Mouse (Mus musculus): Measurements from ENCODE around the gene Pdzk1ip1. TPM values are rescaled to one million over a fixed set of nuclear protein-coding genes. Genes with fewer than 3 reads are reported as not detected.

The Pdzk1ip1 gene
- total RNA-seq, 1 experiment: 1.1 TPM

DNA sequence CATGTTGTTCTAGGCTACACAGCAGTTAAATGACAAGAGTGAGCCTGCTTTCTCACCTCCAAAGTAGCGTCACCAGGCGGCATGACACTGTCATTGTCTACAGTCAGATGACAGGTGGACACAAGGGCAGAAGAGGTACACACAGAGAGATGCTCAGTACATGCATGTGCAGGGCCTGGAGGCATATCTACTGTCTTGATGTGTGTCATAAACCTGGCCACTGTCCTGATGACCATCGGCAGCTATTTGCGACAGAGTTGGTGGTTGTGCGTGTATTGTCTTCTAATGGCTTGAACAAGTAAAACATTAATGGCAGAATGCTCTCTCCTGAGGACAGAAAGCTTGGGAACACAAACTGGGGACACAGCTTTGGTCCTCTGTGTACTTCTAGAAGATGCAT, 37.3 kb upstream of the Pdzk1ip1 start:
- Histone ChIP-seq H3K4me3 (ENCODE audit: insufficient read depth in 1 of 2, low read depth in 1 of 2, low read length in 2 of 2, poor library complexity in 1 of 2, severe bottlenecking in 1 of 2) (no peak overlapping the region), H3K9ac (ENCODE audit: insufficient read depth, low read depth, low read length, poor library complexity, severe bottlenecking) (no peak overlapping the region), H3K4me1 (ENCODE audit: control insufficient read depth in 2 of 2, insufficient read depth in 2 of 2, low read length in 2 of 2, poor library complexity in 1 of 2) (peaks cover 2 to 4% of the 10 kb centered on the region in 2 experiments; a peak in 1 of 4 replicates), H3K9me3 (ENCODE audit: control insufficient read depth, insufficient read depth, low read depth, low read length) (no peaks in the 10 kb centered on the region), H3K36me3 (ENCODE audit: control insufficient read depth, insufficient read depth, low read length, poor library complexity, severe bottlenecking) (no peaks in the 10 kb centered on the region), H3K27ac (ENCODE audit: insufficient read depth, low read depth, low read length, poor library complexity, severe bottlenecking) (no peak overlapping the region)
- in situ Hi-C loops (cut with MboI; ENCODE audit: low sequenced_read_pairs in 2 of 2, unreplicated experiment in 2 of 2): loop anchor here (25.0 kb wide), 1 partner anchor 886 kb away; the partner anchor contains the start of gene Dmbx1 (in 2 of the 2)
- DNase-seq (ENCODE audit: low read depth, low spot score): no peak
- no peak for TF ChIP-seq HCFC1 (IDR thresholded peaks at IDR 0.05; ENCODE audit: borderline replicate concordance, insufficient read depth, low read length)
- TF ChIP-seq ZNF384 (IDR thresholded peaks at IDR 0.05; ENCODE audit: low read depth, low read length): no peak
- no peak for TF ChIP-seq MAFK (IDR thresholded peaks at IDR 0.05; ENCODE audit: insufficient read depth, low read depth, low read length)

DNA sequence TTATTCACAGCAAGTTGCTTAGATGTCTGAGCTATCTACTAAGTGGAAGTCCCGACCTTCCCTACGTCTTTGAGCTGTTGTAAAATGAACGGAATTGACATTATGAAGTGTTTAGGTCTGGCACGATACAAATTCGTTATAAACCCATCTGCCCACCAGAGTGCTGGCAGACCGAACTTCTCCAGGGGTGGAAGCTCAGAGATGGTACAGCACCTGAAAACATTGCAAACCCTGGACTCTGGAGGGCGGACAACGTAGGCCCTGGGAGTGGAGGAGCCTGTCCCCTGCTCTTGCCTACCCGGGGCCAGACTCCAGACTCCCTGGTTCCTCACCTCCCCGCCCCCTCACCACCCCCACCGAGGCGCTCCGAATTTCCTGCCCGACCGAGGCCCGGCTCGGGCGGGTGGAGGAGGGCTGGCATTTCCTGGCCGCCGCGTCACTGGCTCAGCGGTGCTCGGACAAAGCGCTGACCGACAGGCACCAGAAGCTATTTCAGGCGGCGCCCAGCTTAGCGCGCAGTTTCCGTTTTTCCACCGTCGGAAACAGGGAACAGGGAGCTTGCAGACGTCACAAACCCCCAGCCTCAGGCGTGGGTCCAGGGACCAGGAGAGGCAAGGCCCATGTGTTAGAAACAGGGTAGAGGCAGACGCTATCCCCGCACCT, 36.0 kb upstream of the Pdzk1ip1 start:
- in situ Hi-C loops (cut with MboI; ENCODE audit: low sequenced_read_pairs in 2 of 2, unreplicated experiment in 2 of 2): loop anchor here (25.0 kb wide), 1 partner anchor 885 kb away; the partner anchor contains the start of gene Dmbx1 (in 2 of the 2)
- Histone ChIP-seq H3K36me3 (ENCODE audit: control insufficient read depth, insufficient read depth, low read length, poor library complexity, severe bottlenecking) (no peaks in the 10 kb centered on the region), H3K4me1 (ENCODE audit: control insufficient read depth in 2 of 2, insufficient read depth in 2 of 2, low read length in 2 of 2, poor library complexity in 1 of 2) (peaks cover 1 to 7% of the 10 kb centered on the region in 2 experiments; a peak in 1 of 4 replicates), H3K9ac (ENCODE audit: insufficient read depth, low read depth, low read length, poor library complexity, severe bottlenecking) (no peak overlapping the region), H3K9me3 (ENCODE audit: control insufficient read depth, insufficient read depth, low read depth, low read length) (no peaks in the 10 kb centered on the region), H3K27ac (ENCODE audit: insufficient read depth, low read depth, low read length, poor library complexity, severe bottlenecking) (no peak overlapping the region), H3K4me3 (ENCODE audit: insufficient read depth in 1 of 2, low read depth in 1 of 2, low read length in 2 of 2, poor library complexity in 1 of 2, severe bottlenecking in 1 of 2) (peak overlapping the region; percentile 9 to 31; a peak in 3 of 4 replicates)
- no peak for DNase-seq (ENCODE audit: low read depth, low spot score)
- TF ChIP-seq ZNF384 (IDR thresholded peaks at IDR 0.05; ENCODE audit: low read depth, low read length) (no peak), MAFK (IDR thresholded peaks at IDR 0.05; ENCODE audit: insufficient read depth, low read depth, low read length) (no peak), HCFC1 (IDR thresholded peaks at IDR 0.05; ENCODE audit: borderline replicate concordance, insufficient read depth, low read length) (no peak), CHD2 (IDR thresholded peaks at IDR 0.05; ENCODE audit: low read depth, low read length) (no peak), ZC3H11A (IDR thresholded peaks at IDR 0.05; ENCODE audit: borderline replicate concordance, low read depth, low read length) (no peak)

DNA sequence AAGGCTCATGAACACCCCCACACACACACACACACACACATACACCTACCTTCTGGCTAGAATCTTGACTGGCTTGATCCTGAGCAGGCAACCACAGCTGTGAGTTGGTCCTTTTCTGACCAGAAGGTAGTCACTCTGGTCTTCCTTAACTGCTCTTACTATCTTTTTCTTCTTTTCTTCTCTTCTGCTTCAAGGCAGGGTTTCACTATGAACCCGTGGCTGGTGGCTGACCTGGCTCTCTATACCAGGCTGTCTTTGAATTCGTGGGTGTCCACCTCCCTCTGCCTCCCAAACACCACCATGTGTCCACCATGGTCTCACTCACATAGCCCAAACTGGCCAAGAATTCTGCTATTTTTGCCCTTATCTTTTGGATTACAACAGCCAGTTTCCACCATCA, 33.5 kb upstream of the Pdzk1ip1 start:
- Histone ChIP-seq H3K27ac (ENCODE audit: insufficient read depth, low read depth, low read length, poor library complexity, severe bottlenecking) (no peak overlapping the region), H3K9ac (ENCODE audit: insufficient read depth, low read depth, low read length, poor library complexity, severe bottlenecking) (no peak overlapping the region)
- no peak for TF ChIP-seq HCFC1 (IDR thresholded peaks at IDR 0.05; ENCODE audit: borderline replicate concordance, insufficient read depth, low read length)
- TF ChIP-seq ZC3H11A (IDR thresholded peaks at IDR 0.05; ENCODE audit: borderline replicate concordance, low read depth, low read length): no peak
- TF ChIP-seq CHD2 (IDR thresholded peaks at IDR 0.05; ENCODE audit: low read depth, low read length): no peak
- no peak for TF ChIP-seq MAFK (IDR thresholded peaks at IDR 0.05; ENCODE audit: insufficient read depth, low read depth, low read length)
- no peak for TF ChIP-seq ZNF384 (IDR thresholded peaks at IDR 0.05; ENCODE audit: low read depth, low read length)

DNA sequence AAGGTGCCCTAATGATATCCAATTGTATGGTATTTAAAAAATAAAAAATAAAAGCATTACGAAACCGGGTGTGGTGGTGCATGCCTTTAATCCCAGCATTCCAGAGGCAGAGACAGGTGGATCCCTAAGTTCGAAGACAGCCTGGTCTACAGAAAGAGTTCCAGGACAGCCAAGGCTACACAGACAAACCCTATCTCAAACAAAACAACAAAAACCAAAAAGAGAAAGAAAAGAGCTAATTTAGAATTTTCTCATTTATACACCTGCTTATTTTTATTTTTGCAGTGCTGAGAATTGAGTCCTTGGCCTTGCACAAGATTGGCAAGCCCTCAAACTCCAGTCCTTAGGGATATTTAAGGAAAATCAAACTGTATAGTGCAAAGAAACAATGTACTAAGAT, 32.8 kb upstream of the Pdzk1ip1 start:
- H3K4me3 ChIP-seq (ENCODE audit: insufficient read depth in 1 of 2, low read depth in 1 of 2, low read length in 2 of 2, poor library complexity in 1 of 2, severe bottlenecking in 1 of 2): no peak overlapping the region
- DNase-seq (ENCODE audit: low read depth, low spot score): no peak
- H3K9me3 ChIP-seq (ENCODE audit: control insufficient read depth, insufficient read depth, low read depth, low read length): no peaks in the 10 kb centered on the region
- H3K27ac ChIP-seq (ENCODE audit: insufficient read depth, low read depth, low read length, poor library complexity, severe bottlenecking): no peak overlapping the region
- H3K9ac ChIP-seq (ENCODE audit: insufficient read depth, low read depth, low read length, poor library complexity, severe bottlenecking): no peak overlapping the region
- in situ Hi-C loops (cut with MboI; ENCODE audit: low sequenced_read_pairs in 2 of 2, unreplicated experiment in 2 of 2): loop anchor here (5.0 to 25.0 kb wide), 3 partner anchors 143 to 882 kb away; partner anchors contain the start of genes Dmbx1 (in 2 of the 2) and Foxd2 (in 1 of the 2)
- TF ChIP-seq ZC3H11A (IDR thresholded peaks at IDR 0.05; ENCODE audit: borderline replicate concordance, low read depth, low read length) (no peak), ZNF384 (IDR thresholded peaks at IDR 0.05; ENCODE audit: low read depth, low read length) (no peak), CHD2 (IDR thresholded peaks at IDR 0.05; ENCODE audit: low read depth, low read length) (no peak), HCFC1 (IDR thresholded peaks at IDR 0.05; ENCODE audit: borderline replicate concordance, insufficient read depth, low read length) (no peak), MAFK (IDR thresholded peaks at IDR 0.05; ENCODE audit: insufficient read depth, low read depth, low read length) (no peak)
- peaks cover 0 to 12% of the 10 kb centered on the region in 2 experiments; a peak in 2 of 4 replicates for H3K4me1 ChIP-seq (ENCODE audit: control insufficient read depth in 2 of 2, insufficient read depth in 2 of 2, low read length in 2 of 2, poor library complexity in 1 of 2)
- no peaks in the 10 kb centered on the region for H3K36me3 ChIP-seq (ENCODE audit: control insufficient read depth, insufficient read depth, low read length, poor library complexity, severe bottlenecking)

More for the DNA sequence above, 33.5 kb upstream of the Pdzk1ip1 start:
- DNase-seq (ENCODE audit: low read depth, low spot score): no peak
- H3K9me3 ChIP-seq (ENCODE audit: control insufficient read depth, insufficient read depth, low read depth, low read length): no peaks in the 10 kb centered on the region
- in situ Hi-C loops (cut with MboI; ENCODE audit: low sequenced_read_pairs in 2 of 2, unreplicated experiment in 2 of 2): loop anchor here (5.0 to 25.0 kb wide), 3 partner anchors 143 to 882 kb away; partner anchors contain the start of genes Dmbx1 (in 2 of the 2) and Foxd2 (in 1 of the 2)
- peaks cover 0 to 12% of the 10 kb centered on the region in 2 experiments; a peak in 2 of 4 replicates for H3K4me1 ChIP-seq (ENCODE audit: control insufficient read depth in 2 of 2, insufficient read depth in 2 of 2, low read length in 2 of 2, poor library complexity in 1 of 2)
- no peak overlapping the region for H3K4me3 ChIP-seq (ENCODE audit: insufficient read depth in 1 of 2, low read depth in 1 of 2, low read length in 2 of 2, poor library complexity in 1 of 2, severe bottlenecking in 1 of 2)
- H3K36me3 ChIP-seq (ENCODE audit: control insufficient read depth, insufficient read depth, low read length, poor library complexity, severe bottlenecking): no peaks in the 10 kb centered on the region

Data from ES-E14 (cell line).